Mouse (Mus musculus) spleen, postnatal 36 days (tissue): ENCODE results near the gene Tnxb.
"Not testable (repeated sequence)": the region's sequence is repeated elsewhere in the genome, so short reads cannot be mapped to it uniquely, and the experiment has no call there.

Experiments
- DNase-seq, 2 experiments: peaks; one replicate each; pipeline ENCODE4 v3.0.0; 2022; ENCODE audit warnings: low spot score in 2 of 2, mixed read lengths in 1 of 2

Tnxb gene

DNA sequence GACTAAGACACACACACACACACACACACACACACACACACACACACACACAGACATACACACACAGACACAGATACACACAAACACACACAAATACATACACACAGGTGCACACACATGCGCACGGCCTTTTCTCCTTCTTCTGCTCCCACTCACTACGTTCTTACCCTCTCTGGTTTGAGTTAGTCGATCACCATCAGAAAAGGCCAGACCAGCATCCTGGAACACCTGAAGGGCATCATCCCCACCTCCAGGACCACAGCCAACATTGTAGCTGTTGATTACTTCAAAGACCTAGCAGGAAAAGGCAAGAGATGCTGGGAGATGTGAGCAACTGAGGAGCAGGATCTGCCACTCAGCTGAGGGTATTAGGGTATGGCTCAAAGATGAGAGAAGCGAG is 67.1 kb downstream of the Tnxb start:
- DNase-seq: not testable (repeated sequence)

DNA sequence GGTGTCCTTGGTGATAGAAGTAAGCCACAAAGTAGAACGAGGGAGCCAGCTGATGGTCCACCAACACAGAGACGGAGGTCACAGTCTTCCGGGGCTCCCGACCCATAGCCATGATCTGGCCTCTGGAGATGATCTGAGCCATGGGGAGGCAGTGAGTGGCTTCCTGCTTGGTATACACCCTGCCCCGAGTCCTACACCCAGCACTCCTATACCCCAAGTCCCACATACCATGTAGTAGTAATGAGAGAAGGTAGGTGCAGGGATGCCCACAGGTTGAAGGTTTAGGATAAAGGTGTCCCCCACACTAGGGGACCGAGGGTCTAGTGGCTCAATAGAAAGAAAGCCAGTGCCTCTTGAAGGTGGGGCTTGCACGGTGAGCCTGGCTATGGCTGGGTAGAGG is 69.4 kb downstream of the Tnxb start:
- not testable (repeated sequence) for DNase-seq

DNA sequence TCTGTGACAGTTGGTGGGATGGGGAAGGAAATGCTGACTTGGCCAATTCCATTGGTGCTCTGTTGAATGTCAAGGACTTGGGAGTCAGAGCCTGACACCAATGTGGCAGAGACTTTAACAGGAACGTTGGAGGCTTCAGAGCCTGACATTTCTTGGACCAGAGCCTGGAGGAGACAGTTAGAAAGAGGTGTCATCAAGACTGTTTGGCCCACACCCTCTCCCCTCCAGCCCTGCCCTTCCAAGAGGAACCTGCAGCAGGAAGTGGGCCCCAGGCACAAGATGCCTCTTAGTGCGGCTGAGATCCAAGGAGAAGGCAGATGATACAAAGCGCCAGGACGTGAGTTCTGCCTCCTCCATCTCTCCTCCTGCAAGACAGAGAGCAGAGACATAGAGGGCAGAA is 69.9 kb downstream of the Tnxb start:
- no peak for DNase-seq

DNA sequence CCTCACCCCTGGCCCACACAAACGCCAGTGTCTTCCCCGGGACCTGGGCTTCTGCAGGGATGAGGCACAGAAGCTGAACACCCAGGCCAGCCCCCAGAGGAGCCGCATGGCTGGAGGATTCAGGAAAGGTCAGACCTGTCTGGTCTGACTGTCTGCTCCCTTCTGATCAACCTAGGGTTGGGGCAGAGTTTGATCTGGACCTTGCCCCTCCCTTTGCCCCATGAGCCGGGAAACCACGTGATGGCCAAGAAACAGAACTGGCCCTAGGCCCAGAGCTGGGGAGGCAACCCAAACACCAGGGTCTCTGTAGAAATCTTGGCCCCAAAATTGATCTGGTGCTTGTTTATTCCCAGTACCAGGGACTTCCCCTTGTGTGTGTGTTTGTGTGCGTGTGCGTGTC is 73.4 kb downstream of the Tnxb start, which contains the start of gene C4b:
C4b (minus strand) TSS at position 164 of the 400 bp plus-strand sequence.
- no peak for DNase-seq

DNA sequence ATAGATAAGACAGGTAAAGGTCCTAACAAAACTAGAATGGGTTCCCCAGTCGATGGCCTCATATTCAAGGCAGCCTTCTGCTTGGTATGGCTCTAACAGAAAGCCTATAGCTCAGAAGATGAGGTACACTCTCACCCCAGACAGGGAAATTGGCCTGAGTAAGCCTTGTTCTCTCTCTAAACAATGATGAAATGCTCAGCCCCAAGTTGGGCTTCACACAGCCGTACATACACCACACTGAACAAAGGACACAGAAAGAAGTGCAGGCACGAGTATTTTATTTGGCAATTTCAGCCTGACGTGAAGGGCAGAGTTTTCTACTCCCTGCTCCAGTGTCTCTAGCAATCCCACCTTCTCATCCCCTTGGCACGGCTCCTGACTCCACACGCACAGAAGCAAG is 73.9 kb downstream of the Tnxb start:
- no peak for DNase-seq

DNA sequence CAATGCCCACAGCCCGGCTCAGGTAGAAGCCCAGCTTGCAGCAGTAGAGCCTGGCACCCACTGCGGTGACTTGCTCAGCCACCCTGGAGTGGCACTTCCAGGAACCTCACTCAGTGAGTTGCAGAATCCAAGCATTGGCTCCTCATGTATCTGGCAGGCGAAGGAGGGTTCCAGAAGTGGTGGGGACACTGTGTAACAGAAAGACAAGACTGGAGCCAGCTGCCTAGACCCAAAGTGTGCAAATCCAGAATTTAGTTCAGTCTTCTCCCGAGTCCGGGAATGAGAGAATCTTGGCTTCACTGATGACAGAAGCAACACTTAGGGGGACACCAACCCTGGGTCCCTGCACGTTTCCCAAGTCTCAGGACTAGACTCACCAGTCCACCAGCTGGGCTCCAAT is 74.3 kb downstream of the Tnxb start:
- not testable (repeated sequence) for DNase-seq

DNA sequence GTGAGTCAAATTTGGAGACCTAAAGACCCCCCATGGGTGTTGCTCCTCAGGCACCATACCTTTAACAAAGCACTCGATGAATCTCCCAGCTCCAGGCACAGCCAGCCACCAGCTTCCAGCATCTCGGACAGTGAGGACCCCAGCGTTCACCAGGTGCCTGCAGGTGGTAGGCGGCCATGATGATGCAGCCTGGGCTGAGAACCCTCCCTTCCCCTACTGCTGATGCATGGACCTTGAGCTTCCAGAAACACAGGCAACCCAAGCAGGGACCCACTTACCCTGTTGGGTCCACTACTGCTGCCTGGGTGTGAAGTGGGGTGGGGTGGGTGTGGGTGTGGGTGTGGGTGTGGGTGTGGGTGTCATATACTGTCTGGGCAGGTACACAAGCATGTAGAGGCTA is 74.8 kb downstream of the Tnxb start:
- DNase-seq: not testable (repeated sequence)

DNA sequence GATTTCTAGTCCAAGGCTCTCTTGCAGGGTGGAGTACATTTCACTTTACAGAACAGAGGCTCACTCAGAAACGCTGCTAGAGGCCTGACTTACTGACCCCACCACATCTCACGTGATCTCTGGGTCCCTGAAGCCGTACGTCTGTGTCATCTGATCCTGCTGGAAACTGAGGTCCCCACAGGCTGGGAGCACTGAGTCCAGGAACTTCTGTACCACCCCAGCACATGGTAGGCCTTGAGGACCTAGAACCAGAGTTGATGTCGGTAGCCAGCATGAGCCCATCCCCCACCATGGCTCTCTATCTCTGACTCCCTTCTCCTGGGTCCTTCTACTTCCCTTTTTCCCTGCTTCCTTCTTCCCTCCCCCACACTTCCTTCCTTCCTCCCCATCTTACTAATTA is 76.2 kb downstream of the Tnxb start:
- DNase-seq: no peak

DNA sequence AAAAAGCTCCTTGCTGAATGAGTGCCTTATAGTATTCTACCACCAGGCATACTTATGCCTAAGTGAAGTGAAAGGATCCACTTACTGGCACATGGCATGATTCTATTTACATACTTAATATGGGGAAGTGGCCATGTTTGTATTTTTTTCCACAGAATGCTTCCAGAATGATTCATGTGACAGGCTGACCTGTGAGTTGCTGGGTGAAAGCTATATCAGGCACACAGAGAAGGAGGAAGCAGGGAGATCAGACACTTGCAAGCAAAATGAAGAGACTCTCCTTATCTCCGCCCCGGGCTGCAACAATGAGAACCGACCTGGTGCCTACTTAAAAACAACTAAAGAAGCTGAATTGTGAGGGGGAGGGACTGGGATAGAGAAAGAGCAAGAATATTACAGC is 91.1 kb downstream of the Tnxb start:
- no peak for DNase-seq
